Mouse (Mus musculus) MEL (cell line): ENCODE results near the gene 1700025G04Rik. TPM values are rescaled to one million over a fixed set of nuclear protein-coding genes. Genes with fewer than 3 reads are reported as not detected.

Experiments
- DNase-seq: peaks from one replicate; pipeline ENCODE4 v3.0.0; 2011; ENCODE audit warnings: low read depth, low spot score
- H3K27ac ChIP-seq: 2 replicates; pipeline ENCODE4 v1.5.1; 2012; ENCODE audit warnings: low read depth, mild to moderate bottlenecking, control low read depth, low read length, moderate library complexity; ENCODE audit not compliant: control insufficient read depth
- H3K27me3 ChIP-seq, 2 experiments: fragments of 150-350 bp in 1 of 2; sonication (generic) in 1 of 2; 2 replicates each; pipeline ENCODE4 v1.6.1; 2012; ENCODE audit warnings: low read length in 2 of 2, mild to moderate bottlenecking in 2 of 2, improper control_type of control experiment in 1 of 2, moderate library complexity in 1 of 2; ENCODE audit not compliant: insufficient read depth in 2 of 2, control insufficient read depth in 1 of 2
- H3K36me3 ChIP-seq, 2 experiments: 2 replicates each; pipeline ENCODE4 v1.6.1; 2012 to 2014; ENCODE audit warnings: low read length in 2 of 2, improper control_type of control experiment in 1 of 2, inconsistent platforms in 1 of 2, mild to moderate bottlenecking in 1 of 2; ENCODE audit not compliant: insufficient read depth in 2 of 2, control insufficient read depth in 1 of 2
- H3K4me1 ChIP-seq, 2 experiments: fragments of 150-350 bp in 1 of 2; sonication (generic) in 1 of 2; 2 replicates each; pipeline ENCODE4 v1.6.1; 2012; ENCODE audit warnings: low read length in 2 of 2, improper control_type of control experiment in 1 of 2, mild to moderate bottlenecking in 1 of 2; ENCODE audit not compliant: insufficient read depth in 2 of 2, control insufficient read depth in 1 of 2
- H3K4me3 ChIP-seq, 2 experiments: fragments of 150-350 bp in 1 of 2; sonication (generic) in 1 of 2; 2 replicates each; pipeline ENCODE4 v1.5.1; 2012; ENCODE audit warnings: low read depth in 2 of 2, low read length in 2 of 2, mild to moderate bottlenecking in 2 of 2, moderate library complexity in 2 of 2, control low read depth in 1 of 2, improper control_type of control experiment in 1 of 2; ENCODE audit not compliant: control insufficient read depth in 1 of 2, insufficient read depth in 1 of 2
- H3K79me2 ChIP-seq: 2 replicates; pipeline ENCODE4 v1.6.1; 2012; ENCODE audit warnings: mild to moderate bottlenecking, low read length, moderate library complexity; ENCODE audit not compliant: control insufficient read depth, poor library complexity, insufficient read depth
- H3K9ac ChIP-seq: 2 replicates; pipeline ENCODE4 v1.6.1; 2012; ENCODE audit warnings: low read depth, mild to moderate bottlenecking, control low read depth, low read length, moderate library complexity; ENCODE audit not compliant: control insufficient read depth, poor library complexity, severe bottlenecking
- H3K9me3 ChIP-seq: fragments of 150-350 bp; sonication (generic); replicated peaks from 2 replicates; pipeline ENCODE4 v1.6.1; 2012; ENCODE audit warnings: mild to moderate bottlenecking, low read length, improper control_type of control experiment, moderate library complexity; ENCODE audit not compliant: insufficient read depth
- BHLHE40 ChIP-seq: IDR thresholded peaks from 2 replicates; pipeline ENCODE4 v1.6.1; 2012; ENCODE audit warnings: low read depth, mild to moderate bottlenecking, inconsistent platforms, low read length, improper control_type of control experiment, borderline replicate concordance
- CHD2 ChIP-seq: IDR thresholded peaks from 2 replicates; pipeline ENCODE4 v1.6.1; 2011; ENCODE audit warnings: low read length, improper control_type of control experiment
- CTCF ChIP-seq, 3 experiments: IDR thresholded peaks in 2 of 3; conservative IDR thresholded peaks in 1 of 3; 2 replicates each; pipeline ENCODE4 v1.5.1; 2011 to 2012; ENCODE audit warnings: low read length in 3 of 3, low read depth in 2 of 3, mild to moderate bottlenecking in 2 of 3, improper control_type of control experiment in 1 of 3, inconsistent platforms in 1 of 3, mixed read lengths in 1 of 3, moderate library complexity in 1 of 3; ENCODE audit not compliant: control insufficient read depth in 1 of 3, insufficient read depth in 1 of 3, poor library complexity in 1 of 3, severe bottlenecking in 1 of 3
- E2F4 ChIP-seq: IDR thresholded peaks from 2 replicates; pipeline ENCODE4 v1.6.1; 2011; ENCODE audit warnings: low read depth, low read length, improper control_type of control experiment, borderline replicate concordance
- GATA1 ChIP-seq: IDR thresholded peaks from 2 replicates; pipeline ENCODE4 v1.6.1; 2011; ENCODE audit warnings: low read depth, low read length, improper control_type of control experiment
- HCFC1 ChIP-seq: IDR thresholded peaks from 2 replicates; pipeline ENCODE4 v1.6.1; 2012; ENCODE audit warnings: low read depth, mild to moderate bottlenecking, inconsistent platforms, low read length, improper control_type of control experiment, moderate library complexity
- MAFK ChIP-seq: IDR thresholded peaks from 2 replicates; pipeline ENCODE4 v1.6.1; 2011; ENCODE audit warnings: low read depth, mild to moderate bottlenecking, low read length, improper control_type of control experiment, borderline replicate concordance
- MAX ChIP-seq: IDR thresholded peaks from 2 replicates; pipeline ENCODE4 v1.6.1; 2011; ENCODE audit warnings: low read length, improper control_type of control experiment
- MAZ ChIP-seq: IDR thresholded peaks from 2 replicates; pipeline ENCODE4 v1.6.1; 2012; ENCODE audit warnings: low read depth, mild to moderate bottlenecking, inconsistent platforms, low read length, improper control_type of control experiment
- MEF2A ChIP-seq: IDR thresholded peaks from 2 replicates; pipeline ENCODE4 v1.6.1; 2014; ENCODE audit warnings: low read depth, mild to moderate bottlenecking, inconsistent platforms, low read length, improper control_type of control experiment; ENCODE audit not compliant: poor library complexity, insufficient replicate concordance, severe bottlenecking; ENCODE audit errors: extremely low read depth
- MXI1 ChIP-seq: IDR thresholded peaks from 2 replicates; pipeline ENCODE4 v1.6.1; 2011; ENCODE audit warnings: mild to moderate bottlenecking, low read depth, low read length, improper control_type of control experiment
- MYB ChIP-seq: IDR thresholded peaks from 2 replicates; pipeline ENCODE4 v1.6.1; 2011; ENCODE audit warnings: mild to moderate bottlenecking, low read depth, low read length, improper control_type of control experiment
- MYC ChIP-seq: IDR thresholded peaks from 2 replicates; pipeline ENCODE4 v1.6.1; 2011; ENCODE audit warnings: low read depth, mild to moderate bottlenecking, low read length, improper control_type of control experiment, moderate library complexity
- NRF1 ChIP-seq: IDR thresholded peaks from 2 replicates; pipeline ENCODE4 v1.6.1; 2014; ENCODE audit warnings: low read depth, mild to moderate bottlenecking, inconsistent platforms, low read length, improper control_type of control experiment, moderate library complexity; ENCODE audit not compliant: poor library complexity, insufficient read depth, severe bottlenecking
- POLR2A ChIP-seq, 2 experiments: IDR thresholded peaks; 2 replicates each; pipeline ENCODE4 v1.6.1; 2011 to 2012; ENCODE audit warnings: low read length in 2 of 2, mild to moderate bottlenecking in 2 of 2, control low read depth in 1 of 2, improper control_type of control experiment in 1 of 2, low read depth in 1 of 2, moderate library complexity in 1 of 2; ENCODE audit not compliant: control insufficient read depth in 1 of 2, insufficient read depth in 1 of 2, poor library complexity in 1 of 2
- RCOR1 ChIP-seq: IDR thresholded peaks from 2 replicates; pipeline ENCODE4 v1.6.1; 2012; ENCODE audit warnings: low read depth, mild to moderate bottlenecking, inconsistent platforms, low read length, improper control_type of control experiment
- SIN3A ChIP-seq: IDR thresholded peaks from 2 replicates; pipeline ENCODE4 v1.6.1; 2012; ENCODE audit warnings: low read length, improper control_type of control experiment, inconsistent platforms
- UBTF ChIP-seq: IDR thresholded peaks from 2 replicates; pipeline ENCODE4 v1.6.1; 2012; ENCODE audit warnings: low read depth, mild to moderate bottlenecking, inconsistent platforms, low read length, improper control_type of control experiment, moderate library complexity, borderline replicate concordance; ENCODE audit not compliant: insufficient read depth
- ZKSCAN1 ChIP-seq: IDR thresholded peaks from 2 replicates; pipeline ENCODE4 v1.6.1; 2012; ENCODE audit warnings: low read depth, mild to moderate bottlenecking, inconsistent platforms, low read length, improper control_type of control experiment, moderate library complexity
- ZMIZ1 ChIP-seq: IDR thresholded peaks from 2 replicates; pipeline ENCODE4 v1.6.1; 2012; ENCODE audit warnings: low read depth, mild to moderate bottlenecking, inconsistent platforms, low read length, improper control_type of control experiment, moderate library complexity
- ZNF384 ChIP-seq: IDR thresholded peaks from 2 replicates; pipeline ENCODE4 v1.6.1; 2012; ENCODE audit warnings: low read depth, mild to moderate bottlenecking, inconsistent platforms, low read length, improper control_type of control experiment
- polyA plus RNA-seq, 2 experiments: library from polyadenylated mRNA; stranded (reverse) in 1 of 2; unstranded in 1 of 2; fragments of >175 nt in 1 of 2; fragments of >200 nt in 1 of 2; gene quantifications; 2 replicates each; pipeline versions ENCODE4 v1.2.1 to v1.2.4; 2012; ENCODE audit warnings: low replicate concordance in 2 of 2, low read depth in 1 of 2; ENCODE audit not compliant: insufficient read length in 2 of 2, insufficient read depth in 1 of 2, missing spikeins in 1 of 2
- total RNA-seq: library from RNA; depleted of rRNA; stranded (reverse); fragments of 300-350 nt; gene quantifications from 2 replicates; pipeline ENCODE4 v1.2.3, GENCODE M21; 2012

The 1700025G04Rik gene
- total and polyA plus RNA-seq, 3 experiments: 0.04 to 0.91 TPM; not detected in 1

- Histone ChIP-seq H3K4me1 (no peaks in the 10 kb centered on the region), H3K36me3 (no peaks in the 10 kb centered on the region), H3K27ac (no peak overlapping the region), H3K4me3 (no peak overlapping the region), H3K9me3 (no peaks in the 10 kb centered on the region), H3K27me3 (no peaks in the 10 kb centered on the region), H3K79me2 (no peaks in the 10 kb centered on the region), H3K9ac (no peak overlapping the region)
- TF ChIP-seq E2F4 (no peak), MAFK (no peak), MAZ (no peak), RCOR1 (no peak), MYB (no peak), MYC (no peak), ZNF384 (no peak), ZKSCAN1 (no peak), MXI1 (no peak), UBTF (no peak), MEF2A (no peak), BHLHE40 (no peak), NRF1 (no peak)
- DNase-seq: no peak
Measured at GRCm38 (mm10) chr1:152008473-152008991, 81.4 kb downstream of the 1700025G04Rik start.

- Histone ChIP-seq H3K9ac (no peak overlapping the region), H3K9me3 (no peaks in the 10 kb centered on the region), H3K27me3 (no peaks in the 10 kb centered on the region), H3K79me2 (no peaks in the 10 kb centered on the region), H3K4me1 (no peaks in the 10 kb centered on the region), H3K4me3 (no peak overlapping the region), H3K36me3 (no peaks in the 10 kb centered on the region), H3K27ac (no peak overlapping the region)
- no peak for DNase-seq
- TF ChIP-seq MAX: no peak
- no peak for TF ChIP-seq MXI1
Measured at GRCm38 (mm10) chr1:152006529-152006928, 83.4 kb downstream of the 1700025G04Rik start.

GRCm38 (mm10) chr1:152004509-152004908 lies 85.4 kb downstream of the 1700025G04Rik start:
- no peak for DNase-seq
- Histone ChIP-seq H3K4me3 (no peak overlapping the region), H3K4me1 (no peaks in the 10 kb centered on the region)

More at GRCm38 (mm10) chr1:152004509-152004908, 85.4 kb downstream of the 1700025G04Rik start:
- Histone ChIP-seq H3K79me2 (no peaks in the 10 kb centered on the region), H3K36me3 (no peaks in the 10 kb centered on the region)
- TF ChIP-seq CHD2: no peak
- no peak for TF ChIP-seq MEF2A
- TF ChIP-seq ZMIZ1: no peak
- no peak for TF ChIP-seq SIN3A
- TF ChIP-seq POLR2A (IDR thresholded peaks at IDR 0.05; ENCODE audit: control insufficient read depth in 1 of 2, insufficient read depth in 1 of 2, low read depth in 1 of 2, low read length in 2 of 2, poor library complexity in 1 of 2): no peak
- no peak for TF ChIP-seq MYC
- TF ChIP-seq HCFC1: no peak
- TF ChIP-seq MAFK: no peak
- no peak for TF ChIP-seq GATA1
- no peak for TF ChIP-seq CTCF (IDR thresholded peaks at IDR 0.05 in 2 of 3, conservative IDR thresholded peaks at IDR 0.05 in 1 of 3; ENCODE audit: control insufficient read depth in 1 of 3, insufficient read depth in 1 of 3, low read depth in 2 of 3, low read length in 3 of 3, poor library complexity in 1 of 3, severe bottlenecking in 1 of 3)
- no peak for TF ChIP-seq MYB
- TF ChIP-seq, all 39 proteins: peak for 0
- H3K9me3 ChIP-seq: no peaks in the 10 kb centered on the region
- no peaks in the 10 kb centered on the region for H3K27me3 ChIP-seq
- no peak overlapping the region for H3K9ac ChIP-seq
- H3K27ac ChIP-seq: no peak overlapping the region
